Mouse (Mus musculus): ENCODE measurements around the gene Dpp6. TPM values are rescaled to one million over a fixed set of nuclear protein-coding genes. Genes with fewer than 3 reads are reported as not detected.

The Dpp6 gene
- polyA plus RNA-seq, 1 experiment from 2014 or later = 1.3 TPM

DNA sequence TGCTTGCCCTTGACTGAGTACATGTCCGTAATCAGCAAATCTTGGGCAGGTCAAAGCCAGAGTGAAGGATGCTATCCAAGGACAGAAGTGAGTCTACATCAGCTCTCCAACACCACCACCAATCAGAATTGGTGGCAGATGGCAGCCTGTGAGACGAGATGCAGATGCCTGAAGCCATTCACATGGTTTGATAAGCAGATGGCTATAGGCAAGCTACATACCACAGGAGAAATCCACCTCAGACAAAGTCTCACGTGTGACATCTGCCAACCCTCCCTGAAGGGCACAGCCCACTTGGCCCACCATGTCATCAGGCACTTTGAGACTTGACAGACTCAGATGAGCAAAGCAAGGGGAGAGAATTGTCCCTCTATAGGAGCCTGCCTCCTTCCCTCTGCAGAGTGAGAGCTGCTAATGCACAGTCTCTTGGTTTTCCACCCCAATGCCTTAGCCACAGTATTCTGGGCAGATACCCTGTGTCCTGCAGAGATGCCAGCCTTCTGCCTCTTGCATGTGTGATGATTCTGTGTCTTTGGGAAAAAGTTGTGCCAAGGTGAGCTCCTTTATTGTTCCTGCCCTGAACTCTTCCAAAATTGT is 607.6 kb downstream of the Dpp6 start:
- ATAC-seq (replicated peaks; ENCODE audit: low FRiP score, low read depth) = no peak
- no peak overlapping the region for H3K9ac ChIP-seq (ENCODE audit: low read depth, low read length)
- no peak for DNase-seq (ENCODE audit: low spot score)
- H3K9me3 ChIP-seq (replicated peaks; ENCODE audit: low read length) = no peaks in the 10 kb centered on the region
- H3K4me3 ChIP-seq (replicated peaks; ENCODE audit: low read depth, low read length) = no peak overlapping the region
- H3K4me1 ChIP-seq (replicated peaks; ENCODE audit: insufficient read depth, low read length) = no peaks in the 10 kb centered on the region
- no peak for TF ChIP-seq CTCF (IDR thresholded peaks at IDR 0.05; ENCODE audit: low read depth)
- no peak overlapping the region for H3K27ac ChIP-seq
- no peaks in the 10 kb centered on the region for H3K36me3 ChIP-seq (ENCODE audit: insufficient read depth, low read length)
- H3K4me2 ChIP-seq (ENCODE audit: low read length) = no peak overlapping the region
- 73% methylated on average over 3 of the region's 3 CpGs for WGBS
- H3K27me3 ChIP-seq (ENCODE audit: insufficient read depth, low read length) = no peaks in the 10 kb centered on the region

- H3K4me2 ChIP-seq (ENCODE audit: low read length) = no peak overlapping the region
- H3K36me3 ChIP-seq (ENCODE audit: insufficient read depth, low read length) = no peaks in the 10 kb centered on the region
- ATAC-seq (replicated peaks; ENCODE audit: low FRiP score, low read depth) (no peak), DNase-seq (ENCODE audit: low spot score) (no peak)
- H3K9ac ChIP-seq (ENCODE audit: low read depth, low read length) = no peak overlapping the region
- H3K9me3 ChIP-seq (replicated peaks; ENCODE audit: low read length) = no peaks in the 10 kb centered on the region
- no peaks in the 10 kb centered on the region for H3K4me1 ChIP-seq (replicated peaks; ENCODE audit: insufficient read depth, low read length)
- H3K4me3 ChIP-seq (replicated peaks; ENCODE audit: low read depth, low read length) = no peak overlapping the region
- no peak for TF ChIP-seq CTCF (IDR thresholded peaks at IDR 0.05; ENCODE audit: low read depth)
- 70% methylated on average over 1 of the region's 1 CpGs for WGBS
- H3K27ac ChIP-seq = no peak overlapping the region
- no peaks in the 10 kb centered on the region for H3K27me3 ChIP-seq (ENCODE audit: insufficient read depth, low read length)
Observed at GRCm38 (mm10) chr5:27426200-27426599, 609.2 kb downstream of the Dpp6 start.

- DNase-seq (ENCODE audit: low spot score) (no peak), ATAC-seq (replicated peaks; ENCODE audit: low FRiP score, low read depth) (no peak)
- H3K36me3 ChIP-seq (ENCODE audit: insufficient read depth, low read length) = no peaks in the 10 kb centered on the region
- H3K27me3 ChIP-seq (ENCODE audit: insufficient read depth, low read length) = no peaks in the 10 kb centered on the region
- H3K4me3 ChIP-seq (replicated peaks; ENCODE audit: low read depth, low read length) = no peak overlapping the region
- H3K9ac ChIP-seq (ENCODE audit: low read depth, low read length) = no peak overlapping the region
- no peak overlapping the region for H3K27ac ChIP-seq
- H3K4me1 ChIP-seq (replicated peaks; ENCODE audit: insufficient read depth, low read length) = no peaks in the 10 kb centered on the region
- no peak for TF ChIP-seq CTCF (IDR thresholded peaks at IDR 0.05; ENCODE audit: low read depth)
- no peak overlapping the region for H3K4me2 ChIP-seq (ENCODE audit: low read length)
- H3K9me3 ChIP-seq (replicated peaks; ENCODE audit: low read length) = no peaks in the 10 kb centered on the region
Observed at GRCm38 (mm10) chr5:27433584-27433983, 616.6 kb downstream of the Dpp6 start.

DNA sequence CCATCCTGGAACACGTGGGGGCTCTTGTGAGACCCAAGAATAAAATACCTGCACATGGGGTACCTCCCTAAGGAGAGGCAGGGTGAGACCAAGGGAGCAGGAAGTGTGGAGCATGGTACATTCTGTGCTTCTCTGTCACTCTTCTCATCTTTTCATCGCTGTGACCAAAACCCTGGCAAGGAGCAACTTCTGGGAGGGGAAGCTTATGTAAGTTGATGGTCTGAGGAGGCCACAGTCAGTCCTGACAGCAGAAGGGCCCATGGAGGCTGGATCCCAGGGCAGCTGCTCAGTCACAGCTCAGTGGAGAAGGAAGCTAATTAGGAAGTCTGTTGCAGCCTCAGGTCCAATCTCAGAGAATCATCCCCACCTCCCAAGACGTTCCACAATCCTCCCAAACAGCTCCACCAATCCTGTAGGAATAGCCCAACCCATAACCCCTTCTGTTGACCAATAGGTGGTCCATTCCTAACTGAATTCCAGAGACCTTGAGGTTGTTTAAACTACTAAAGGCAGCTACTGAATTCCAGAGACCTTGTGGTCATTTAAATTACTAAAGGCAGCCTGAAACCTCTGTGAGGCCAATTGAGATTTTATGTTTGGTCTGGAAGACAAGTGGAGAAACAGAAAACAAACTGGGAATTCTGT is 636.3 kb downstream of the Dpp6 start:
- Histone ChIP-seq H3K36me3 (ENCODE audit: insufficient read depth, low read length) (no peaks in the 10 kb centered on the region), H3K4me2 (ENCODE audit: low read length) (no peak overlapping the region), H3K27me3 (ENCODE audit: insufficient read depth, low read length) (no peaks in the 10 kb centered on the region), H3K9me3 (replicated peaks; ENCODE audit: low read length) (no peaks in the 10 kb centered on the region), H3K4me3 (replicated peaks; ENCODE audit: low read depth, low read length) (no peak overlapping the region), H3K27ac (no peak overlapping the region), H3K4me1 (replicated peaks; ENCODE audit: insufficient read depth, low read length) (no peaks in the 10 kb centered on the region), H3K9ac (ENCODE audit: low read depth, low read length) (no peak overlapping the region)
- ATAC-seq (replicated peaks; ENCODE audit: low FRiP score, low read depth) = no peak
- no peak for DNase-seq (ENCODE audit: low spot score)
- no peak for TF ChIP-seq CTCF (IDR thresholded peaks at IDR 0.05; ENCODE audit: low read depth)
- 33% methylated on average over 3 of the region's 3 CpGs for WGBS

GRCm38 (mm10) chr5:27454386-27454785 is 637.4 kb downstream of the Dpp6 start:
- Histone ChIP-seq H3K9me3 (replicated peaks; ENCODE audit: low read length) (no peaks in the 10 kb centered on the region), H3K9ac (ENCODE audit: low read depth, low read length) (no peak overlapping the region), H3K27me3 (ENCODE audit: insufficient read depth, low read length) (no peaks in the 10 kb centered on the region), H3K36me3 (ENCODE audit: insufficient read depth, low read length) (no peaks in the 10 kb centered on the region), H3K4me1 (replicated peaks; ENCODE audit: insufficient read depth, low read length) (no peaks in the 10 kb centered on the region), H3K4me3 (replicated peaks; ENCODE audit: low read depth, low read length) (no peak overlapping the region), H3K27ac (no peak overlapping the region), H3K4me2 (ENCODE audit: low read length) (no peak overlapping the region)
- DNase-seq (ENCODE audit: low spot score) (no peak), ATAC-seq (replicated peaks; ENCODE audit: low FRiP score, low read depth) (no peak)
- no peak for TF ChIP-seq CTCF (IDR thresholded peaks at IDR 0.05; ENCODE audit: low read depth)
- 82% methylated on average over 3 of the region's 3 CpGs for WGBS

- H3K4me1 ChIP-seq (replicated peaks; ENCODE audit: insufficient read depth, low read length) = no peaks in the 10 kb centered on the region
- no peak overlapping the region for H3K27ac ChIP-seq
- 83% methylated on average over 1 of the region's 1 CpGs for WGBS
- no peak for TF ChIP-seq CTCF (IDR thresholded peaks at IDR 0.05; ENCODE audit: low read depth)
- ATAC-seq (replicated peaks; ENCODE audit: low FRiP score, low read depth) (no peak), DNase-seq (ENCODE audit: low spot score) (no peak)
- H3K4me2 ChIP-seq (ENCODE audit: low read length) = no peak overlapping the region
- no peaks in the 10 kb centered on the region for H3K36me3 ChIP-seq (ENCODE audit: insufficient read depth, low read length)
- H3K9me3 ChIP-seq (replicated peaks; ENCODE audit: low read length) = no peaks in the 10 kb centered on the region
- no peaks in the 10 kb centered on the region for H3K27me3 ChIP-seq (ENCODE audit: insufficient read depth, low read length)
- no peak overlapping the region for H3K9ac ChIP-seq (ENCODE audit: low read depth, low read length)
- no peak overlapping the region for H3K4me3 ChIP-seq (replicated peaks; ENCODE audit: low read depth, low read length)
Observed at GRCm38 (mm10) chr5:27456981-27457380, 640.0 kb downstream of the Dpp6 start.

DNA sequence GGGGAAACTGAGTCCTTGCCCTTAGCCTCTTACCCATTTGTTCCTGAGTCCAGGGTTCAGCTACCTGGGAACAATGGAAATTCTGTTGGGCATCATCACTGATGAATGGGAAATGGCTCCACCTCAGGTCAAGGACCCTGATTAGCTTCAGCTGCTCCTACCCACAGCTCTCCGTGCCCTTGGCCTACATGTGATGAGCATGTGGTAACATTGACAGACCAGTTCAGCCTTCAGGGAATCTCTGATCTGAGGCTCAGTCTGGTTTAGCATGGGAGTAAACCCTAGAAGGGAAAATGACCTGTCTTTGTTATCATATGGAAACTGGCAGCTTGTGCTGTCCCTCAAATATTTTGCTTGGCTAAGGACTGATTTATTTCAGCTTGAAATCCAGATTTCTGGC is 640.7 kb downstream of the Dpp6 start:
- Histone ChIP-seq H3K9ac (ENCODE audit: low read depth, low read length) (no peak overlapping the region), H3K27ac (no peak overlapping the region), H3K4me1 (replicated peaks; ENCODE audit: insufficient read depth, low read length) (no peaks in the 10 kb centered on the region), H3K4me3 (replicated peaks; ENCODE audit: low read depth, low read length) (no peak overlapping the region), H3K36me3 (ENCODE audit: insufficient read depth, low read length) (no peaks in the 10 kb centered on the region), H3K27me3 (ENCODE audit: insufficient read depth, low read length) (no peaks in the 10 kb centered on the region), H3K9me3 (replicated peaks; ENCODE audit: low read length) (no peaks in the 10 kb centered on the region), H3K4me2 (ENCODE audit: low read length) (no peak overlapping the region)
- TF ChIP-seq CTCF (IDR thresholded peaks at IDR 0.05; ENCODE audit: low read depth) = no peak
- WGBS = 68% methylated on average over 1 of the region's 1 CpGs
- DNase-seq (ENCODE audit: low spot score) (no peak), ATAC-seq (replicated peaks; ENCODE audit: low FRiP score, low read depth) (no peak)

All from kidney, postnatal 0 days (tissue).